ENCODE assay signal across 8 mouse cellular contexts in the genomic region with DNA sequence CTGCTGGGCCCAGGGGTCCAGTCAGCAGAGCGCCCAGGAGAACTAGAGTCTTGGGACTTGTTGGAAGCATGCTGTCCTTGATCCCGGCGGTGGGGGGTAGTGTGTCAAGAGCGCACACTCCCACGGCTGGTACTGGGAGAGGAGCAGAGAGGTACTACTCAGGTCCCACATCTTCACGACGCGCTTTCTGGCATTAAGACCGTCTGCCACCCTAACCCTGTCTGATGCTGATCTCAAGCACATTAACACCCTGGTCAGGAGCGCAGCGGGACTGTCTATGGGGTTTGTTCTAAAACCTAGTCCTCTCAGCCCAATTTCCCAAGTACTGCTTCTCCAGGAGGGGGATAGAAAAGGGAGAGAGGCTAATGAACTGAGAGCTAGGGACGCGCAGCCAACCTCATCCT. TPM values are rescaled to one million over a fixed set of nuclear protein-coding genes. Genes with fewer than 3 reads are reported as not detected.
A peak's percentile ranks its signal among the peaks of the same experiment; 100 is the strongest.
DNase-seq lines count a peak whose midpoint lies in the region; ATAC-seq and TF ChIP-seq lines count a peak whose summit lies in the region.

A gene (minus strand): TSS at position 354 of the 404 bp plus-strand sequence.

- H3K4me1 ChIP-seq in lung, adult 2 months (ENCODE audit: control insufficient read depth, insufficient read depth, low read length), result peaks cover 13% of the 10 kb centered on the region
- peaks cover 45% of the 10 kb centered on the region for H3K4me1 ChIP-seq in forebrain, embryonic 12.5 days
- H3K4me1 ChIP-seq in limb, embryonic 11.5 days (ENCODE audit: control insufficient read depth, insufficient read depth, low read length), result peaks cover 8% of the 10 kb centered on the region; the same call in 1 of the 2 replicates
- H3K4me1 ChIP-seq in neural tube, embryonic 14.5 days (ENCODE audit: control insufficient read depth, insufficient read depth, low read length), result peaks cover 23% of the 10 kb centered on the region; the same call in 1 of the 2 replicates

- no peak for TF ChIP-seq POLR2A in lung, adult 2 months (IDR thresholded peaks at IDR 0.05; ENCODE audit: borderline replicate concordance, extremely low read depth, low read depth, low read length)

- H3K27ac ChIP-seq in forebrain, embryonic 12.5 days, result no peak within 1 kb of the TSS
- no peak within 1 kb of the TSS for H3K27ac ChIP-seq in limb, embryonic 11.5 days (replicated peaks; ENCODE audit: low read depth, low read length)
- no peak within 1 kb of the TSS for H3K27ac ChIP-seq in neural tube, embryonic 14.5 days (ENCODE audit: low read depth, low read length)

- H3K9ac ChIP-seq in forebrain, embryonic 12.5 days, result no peak within 1 kb of the TSS
- no peak within 1 kb of the TSS for H3K9ac ChIP-seq in limb, embryonic 11.5 days (ENCODE audit: low read length)
- H3K9ac ChIP-seq in neural tube, embryonic 14.5 days (replicated peaks; ENCODE audit: low read depth, low read length), result no peak within 1 kb of the TSS

- DNase-seq in lung, adult 2 months, result no peak
- DNase-seq in lung, postnatal 36 days, result no peak
- DNase-seq in limb, embryonic 11.5 days (ENCODE audit: low spot score), result peak; percentile 42
- DNase-seq in ovary, postnatal 36 days (ENCODE audit: low spot score), result no peak
- no peak for DNase-seq in embryo, embryonic 11 days
- no peak for DNase-seq in gastrocnemius, postnatal 10 days

- peak within 1 kb of the TSS; percentile 47 for H3K4me2 ChIP-seq in forebrain, embryonic 12.5 days
- peak within 1 kb of the TSS; percentile 31 for H3K4me2 ChIP-seq in limb, embryonic 11.5 days (ENCODE audit: low read depth, severe bottlenecking)
- H3K4me2 ChIP-seq in neural tube, embryonic 14.5 days (ENCODE audit: low read depth, low read length), result peak within 1 kb of the TSS; percentile 17; the same call in 1 of the 2 replicates

- H3K36me3 ChIP-seq in forebrain, embryonic 12.5 days (replicated peaks), result no peaks in the 10 kb centered on the region
- H3K36me3 ChIP-seq in limb, embryonic 11.5 days (ENCODE audit: control insufficient read depth, insufficient read depth, low read length), result no peaks in the 10 kb centered on the region
- no peaks in the 10 kb centered on the region for H3K36me3 ChIP-seq in neural tube, embryonic 14.5 days (ENCODE audit: control insufficient read depth, insufficient read depth, low read length)

- WGBS in lung, adult 2 months, result 4% methylated on average over 13 of the region's 13 CpGs
- 1% methylated on average over 13 of the region's 13 CpGs for WGBS in forebrain, embryonic 12.5 days
- WGBS in limb, embryonic 11.5 days, result 4% methylated on average over 13 of the region's 13 CpGs
- 2% methylated on average over 13 of the region's 13 CpGs for WGBS in neural tube, embryonic 14.5 days

- no peak for ATAC-seq in forebrain, embryonic 12.5 days (ENCODE audit: low FRiP score)
- no peak for ATAC-seq in limb, embryonic 11.5 days (ENCODE audit: insufficient number of reproducible peaks, low FRiP score, low TSS enrichment, low read depth)
- no peak for ATAC-seq in neural tube, embryonic 14.5 days (ENCODE audit: low read depth)

- peak within 1 kb of the TSS; percentile 10 for H3K4me3 ChIP-seq in lung, adult 2 months (replicated peaks; ENCODE audit: extremely low read depth, low read depth, low read length)
- peak within 1 kb of the TSS; percentile 28 for H3K4me3 ChIP-seq in forebrain, embryonic 12.5 days (replicated peaks)
- peak within 1 kb of the TSS; percentile 15 for H3K4me3 ChIP-seq in limb, embryonic 11.5 days (ENCODE audit: low read depth, low read length)
- peak within 1 kb of the TSS; percentile 7; the same call in 1 of the 2 replicates for H3K4me3 ChIP-seq in neural tube, embryonic 14.5 days (ENCODE audit: low read depth, low read length)

- no peak for TF ChIP-seq CTCF in lung, adult 2 months (IDR thresholded peaks at IDR 0.05; ENCODE audit: insufficient read depth, low read length)

- H3K9me3 ChIP-seq in forebrain, embryonic 12.5 days, result no peaks in the 10 kb centered on the region
- no peaks in the 10 kb centered on the region for H3K9me3 ChIP-seq in limb, embryonic 11.5 days (ENCODE audit: control insufficient read depth, low read length)
- no peaks in the 10 kb centered on the region for H3K9me3 ChIP-seq in neural tube, embryonic 14.5 days (ENCODE audit: control insufficient read depth, low read length)

- peaks cover 99% of the 10 kb centered on the region for H3K27me3 ChIP-seq in forebrain, embryonic 12.5 days
- H3K27me3 ChIP-seq in limb, embryonic 11.5 days (ENCODE audit: control insufficient read depth, insufficient read depth, low read length), result peaks cover 85% of the 10 kb centered on the region
- H3K27me3 ChIP-seq in neural tube, embryonic 14.5 days (ENCODE audit: control insufficient read depth, insufficient read depth, low read length), result peaks cover 66% of the 10 kb centered on the region

RNA-seq across cellular contexts. Expression of the gene that starts here (rescaled TPM):
- 0.68 and 0.72 TPM in 2 replicates for polyA plus RNA-seq in lung, adult 2 months (2012; rRNA removed)
- not detected in 2 replicates for polyA plus RNA-seq in forebrain, embryonic 12.5 days (2016; fragmentation: Nextera tagmentation; extraction: Ambion mirVana)
- polyA plus RNA-seq in limb, embryonic 11.5 days (2014; fragmentation: Nextera tagmentation; extraction: Ambion mirVana), result not detected in 2 replicates
- not detected in 2 replicates for polyA plus RNA-seq in neural tube, embryonic 14.5 days (2014; fragmentation: Nextera tagmentation; extraction: Ambion mirVana)
- under 1 TPM; 0.33 to 0.34 TPM for total RNA-seq in gastrocnemius, postnatal 10 days (2021)

Comparison
In these comparisons a context has a peak if more than half of its experiments do, and no peak if none do; other contexts are left out.
1. Peak in DNase-seq, H3K4me3 ChIP-seq and H3K4me2 ChIP-seq in limb, embryonic 11.5 days; RNA of the gene not detected or under 1 TPM.